Mouse (Mus musculus) cerebellum, adult 9-11 months (tissue): ENCODE measurements around the gene Ankrd13b.

ENCODE experiments used
- DNase-seq: peaks from one replicate; pipeline ENCODE4 v3.0.0; 2022

Gene Ankrd13b

GRCm38 (mm10) chr11:77492311-77492871 is 2.9 kb upstream of the Ankrd13b start:
- peak; percentile 76 for DNase-seq

GRCm38 (mm10) chr11:77491502-77492291 is 2.2 kb upstream of the Ankrd13b start:
- DNase-seq: peak; percentile 83

- peak; percentile 88 for DNase-seq
These were observed 1.6 kb upstream of the Ankrd13b start for GRCm38 (mm10) chr11:77491123-77491501.

- peak; percentile 56 for DNase-seq
These were observed 973 bp upstream of the Ankrd13b start for GRCm38 (mm10) chr11:77490451-77490850.

- DNase-seq: peak; percentile 73
These were observed 502 bp downstream of the Ankrd13b start for GRCm38 (mm10) chr11:77488771-77489581.

GRCm38 (mm10) chr11:77486798-77487197 is 2.7 kb downstream of the Ankrd13b start:
- peak; percentile 80 for DNase-seq

GRCm38 (mm10) chr11:77485229-77485628 is 4.2 kb downstream of the Ankrd13b start:
- DNase-seq: no peak

- DNase-seq: peak; percentile 10
These were observed 5.8 kb downstream of the Ankrd13b start for GRCm38 (mm10) chr11:77483510-77484255.

- peak; percentile 53 for DNase-seq
These were observed 6.4 kb downstream of the Ankrd13b start for GRCm38 (mm10) chr11:77483043-77483442.

GRCm38 (mm10) chr11:77476895-77477294 is 12.6 kb downstream of the Ankrd13b start:
- DNase-seq: no peak

DNA sequence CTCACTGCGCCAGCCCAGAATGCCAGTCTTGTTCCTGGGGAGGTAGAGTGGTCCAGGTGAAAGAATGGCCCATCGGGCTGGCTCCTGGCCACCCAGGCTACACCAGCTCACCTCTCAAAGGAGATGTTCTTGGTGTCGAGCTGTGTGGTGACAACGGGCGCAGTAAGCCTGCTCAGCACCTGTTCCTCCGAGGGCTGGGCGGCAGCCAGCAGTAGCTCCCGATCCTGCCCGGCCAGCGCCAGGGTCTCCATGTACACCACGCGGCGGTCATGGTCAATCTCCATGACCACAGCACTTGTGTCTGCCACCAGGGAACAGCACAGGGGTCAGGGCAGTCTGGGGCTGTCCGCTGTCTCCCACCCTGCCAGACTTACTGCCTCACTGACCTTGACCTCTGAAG is 13.3 kb downstream of the Ankrd13b start:
- DNase-seq: no peak

GRCm38 (mm10) chr11:77472775-77473174 is 16.7 kb downstream of the Ankrd13b start:
- no peak for DNase-seq

GRCm38 (mm10) chr11:77471407-77471806 is 18.1 kb downstream of the Ankrd13b start:
- no peak for DNase-seq

- DNase-seq: no peak
These were observed 21.1 kb downstream of the Ankrd13b start for GRCm38 (mm10) chr11:77468397-77468796.

DNA sequence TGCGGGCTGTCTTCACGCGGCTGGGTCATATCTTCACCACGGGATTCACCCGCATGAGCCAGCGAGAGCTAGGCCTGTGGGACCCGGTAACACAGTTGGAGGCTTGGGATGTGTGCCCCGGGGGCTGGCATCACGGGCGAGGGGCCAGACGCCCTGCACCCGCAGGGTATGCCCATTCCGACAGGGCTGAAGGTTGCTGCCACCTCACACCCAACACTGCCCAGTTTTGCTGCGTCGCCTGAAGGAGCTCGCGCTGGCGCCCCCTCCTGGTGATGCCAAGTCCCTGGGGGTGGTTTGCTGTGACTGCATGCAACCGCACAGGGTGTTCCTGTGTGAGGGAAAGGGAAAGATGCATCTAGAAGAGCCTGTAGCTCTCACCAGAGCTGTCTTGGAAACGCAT is 21.7 kb downstream of the Ankrd13b start:
- peak; percentile 78 for DNase-seq

DNA sequence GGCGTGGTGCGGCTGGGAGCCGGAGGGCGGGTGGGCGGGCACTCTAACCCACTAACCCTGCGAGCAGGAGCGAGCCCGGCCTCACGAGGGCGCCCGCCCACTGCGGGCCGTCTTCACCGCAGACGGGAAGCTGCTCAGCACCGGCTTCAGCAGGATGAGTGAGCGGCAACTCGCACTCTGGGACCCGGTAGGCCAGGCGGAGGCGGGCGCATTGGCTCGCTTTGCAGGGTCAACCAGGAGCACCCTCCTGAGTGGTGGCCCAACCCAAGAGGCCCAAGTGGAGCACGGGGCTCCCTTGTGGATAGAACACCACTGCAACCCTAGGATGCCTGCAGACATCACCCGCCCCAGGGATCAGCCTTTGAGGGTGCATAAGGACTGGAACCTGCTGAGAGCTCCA is 22.3 kb downstream of the Ankrd13b start:
- DNase-seq: no peak

DNA sequence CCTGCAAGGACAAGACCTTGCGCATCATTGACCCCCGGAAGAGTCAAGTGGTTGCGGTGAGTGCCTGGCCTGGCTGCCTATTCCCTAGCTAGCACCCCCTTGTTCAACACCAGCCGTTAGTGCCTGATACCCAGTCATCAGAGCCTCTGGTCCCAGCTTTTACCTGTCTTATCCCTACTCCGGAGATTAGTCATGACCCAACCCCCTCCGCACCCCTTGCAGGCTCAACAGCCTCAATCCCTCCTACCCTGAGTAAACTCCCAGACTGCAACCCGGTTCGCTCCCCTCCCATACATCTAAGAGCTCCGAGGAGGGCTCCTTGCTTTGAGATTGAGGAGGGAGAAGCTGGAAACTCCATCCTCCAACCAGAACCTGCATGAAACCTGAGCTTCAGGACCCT is 22.9 kb downstream of the Ankrd13b start:
- no peak for DNase-seq

- no peak for DNase-seq
These were observed 24.4 kb downstream of the Ankrd13b start for GRCm38 (mm10) chr11:77465111-77465510.

GRCm38 (mm10) chr11:77464684-77465083 is 24.8 kb downstream of the Ankrd13b start:
- no peak for DNase-seq

GRCm38 (mm10) chr11:77463786-77464185 is 25.7 kb downstream of the Ankrd13b start:
- no peak for DNase-seq

- DNase-seq: no peak
These were observed 26.4 kb downstream of the Ankrd13b start for GRCm38 (mm10) chr11:77463101-77463445.

DNA sequence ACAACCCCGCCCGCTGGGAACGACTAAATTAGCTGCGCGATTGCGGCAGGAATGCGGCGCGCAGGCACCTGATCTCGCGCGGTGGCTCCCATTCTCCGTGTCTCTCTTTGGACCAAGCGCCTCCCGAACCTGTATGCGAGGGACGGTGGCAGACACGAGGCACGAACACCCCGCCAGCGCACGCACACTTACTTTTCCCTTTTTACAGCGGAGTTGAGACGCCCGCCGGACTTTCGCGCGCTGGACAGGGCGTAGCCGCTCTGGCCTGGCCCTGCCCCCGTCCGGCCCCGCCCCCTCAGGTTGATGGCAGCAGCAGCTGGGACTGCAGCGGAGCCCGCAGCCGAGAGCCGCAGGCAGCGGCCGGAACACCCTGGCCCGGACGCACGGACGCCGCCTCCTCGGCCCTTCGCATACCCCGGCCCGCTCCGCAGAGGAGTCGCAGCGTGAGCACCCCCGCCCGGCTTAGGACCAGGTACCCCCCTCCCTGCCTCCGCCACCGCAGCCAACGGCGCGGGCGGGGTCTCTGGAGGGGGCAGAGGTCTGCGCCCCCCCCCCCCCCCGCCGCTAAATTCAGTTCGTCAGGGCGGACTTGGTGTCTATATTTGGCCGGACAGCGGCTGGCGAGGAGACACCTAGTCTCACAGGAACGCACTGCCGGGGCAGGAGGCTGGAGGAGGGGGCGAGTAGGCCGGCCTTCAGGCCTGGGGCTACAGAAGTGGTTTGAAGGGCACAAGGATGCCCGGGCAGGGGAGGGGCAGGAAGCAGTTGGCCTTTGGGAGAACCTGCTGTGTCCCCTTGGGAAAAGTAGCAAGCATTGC is 27.0 kb downstream of the Ankrd13b start, which contains the start of gene Coro6:
Coro6 (plus strand) TSS at position 129 of the 818 bp plus-strand sequence.
- peak; percentile 58 for DNase-seq
